Mouse (Mus musculus) C3H10T1/2 (cell line): ENCODE data around the gene Csn2. TPM values are rescaled to one million over a fixed set of nuclear protein-coding genes. Genes with fewer than 3 reads are reported as not detected.

Source experiments
- polyA plus RNA-seq, 2 experiments: library from polyadenylated mRNA; unstranded; fragments of >200 nt; fragmentation: generic; extraction: Trizol; gene quantifications; one replicate each; pipeline ENCODE4 v1.2.1; 2012; ENCODE audit warnings: missing spikeins in 2 of 2

Gene Csn2
- polyA plus RNA-seq, result not detected

GRCm38 (mm10) chr5:87699530-87699929 lies at the start of gene Csn2:
Gene Csn2, minus strand, starts transcription at chr5:87699630.

GRCm38 (mm10) chr5:87665908-87666307 lies 33.5 kb downstream of the Csn2 start, which contains the start of gene Csn1s1:
Gene Csn1s1, plus strand, starts transcription at chr5:87666208.

Other genes starting within 250 kb of the Csn2 start
- gene Ugt2a2, start 217.4 kb downstream of the Csn2 start, polyA plus RNA-seq, result not detected
- gene Gm43638, start 212.8 kb downstream of the Csn2 start, polyA plus RNA-seq, result not detected
- not detected for gene Ugt2a1, start 208.8 kb downstream of the Csn2 start, polyA plus RNA-seq
- not detected for gene Sult1b1, start 161.4 kb downstream of the Csn2 start, polyA plus RNA-seq
- gene Sult1d1, start 130.6 kb downstream of the Csn2 start, polyA plus RNA-seq, result not detected
- gene Sult1e1, start 108.0 kb downstream of the Csn2 start, polyA plus RNA-seq, result not detected
- not detected for gene Csn1s1, start 33.4 kb downstream of the Csn2 start, polyA plus RNA-seq
- not detected for gene Csn1s2a, start 74.9 kb upstream of the Csn2 start, polyA plus RNA-seq
- gene Csn1s2b, start 108.5 kb upstream of the Csn2 start, polyA plus RNA-seq, result not detected
- gene Prr27, start 126.1 kb upstream of the Csn2 start, polyA plus RNA-seq, result not detected
- not detected for gene Odam, start 185.4 kb upstream of the Csn2 start, polyA plus RNA-seq
- under 1 TPM in 1 of 2 experiments, not detected in 1; 0.08 TPM for gene Csn3, start 225.9 kb upstream of the Csn2 start, polyA plus RNA-seq